Mouse (Mus musculus): ENCODE measurements around the gene Cpxcr1. TPM values are rescaled to one million over a fixed set of nuclear protein-coding genes. Genes with fewer than 3 reads are reported as not detected.

Gene Cpxcr1
- polyA plus RNA-seq (2012; ENCODE audit: insufficient read depth, low replicate concordance): not detected in 2 replicates

DNA sequence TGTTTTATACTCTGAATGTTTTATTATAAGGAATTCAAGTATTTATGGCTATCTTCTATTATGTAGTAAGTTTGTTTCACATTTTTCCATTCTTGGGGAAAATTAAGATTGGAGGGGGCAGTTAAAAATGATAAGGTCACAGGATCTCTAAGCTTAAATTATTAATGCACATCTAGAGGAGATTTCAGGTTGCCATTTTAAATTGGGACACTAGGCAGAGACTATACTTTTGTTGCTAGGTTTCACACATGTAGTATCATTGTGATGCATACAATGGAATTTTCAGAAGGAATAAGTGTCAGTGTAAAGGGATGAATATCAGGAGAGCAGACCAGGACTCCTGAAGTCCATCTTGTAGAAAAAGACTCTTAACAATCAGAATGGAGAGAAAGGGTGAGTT lies at the start of gene Cpxcr1:
Gene Cpxcr1, plus strand, starts transcription at position 301 of the 400 bp plus-strand sequence.
- Histone ChIP-seq H3K4me1 (no peaks in the 10 kb centered on the region), H3K27me3 (replicated peaks) (no peaks in the 10 kb centered on the region), H3K36me3 (replicated peaks; ENCODE audit: low read length) (no peaks in the 10 kb centered on the region), H3K9me3 (no peaks in the 10 kb centered on the region), H3K4me3 (replicated peaks) (no peak within 1 kb of the TSS)
- TF ChIP-seq FLI1 (IDR thresholded peaks at IDR 0.05; ENCODE audit: low read length) (no peak), GATA1 (IDR thresholded peaks at IDR 0.05; ENCODE audit: borderline replicate concordance, low read length) (no peak)

Other genes with a start within 250 kb of the Cpxcr1 start
- gene H2afb2, start 232.2 kb downstream of the Cpxcr1 start, polyA plus RNA-seq (2012; ENCODE audit: insufficient read depth, low replicate concordance): not detected in 2 replicates